Mouse (Mus musculus) hindbrain, postnatal 0 days (tissue): ENCODE data around the gene Gm15517. TPM values are rescaled to one million over a fixed set of nuclear protein-coding genes. Genes with fewer than 3 reads are reported as not detected.
A peak's percentile ranks its signal among the peaks of the same experiment; 100 is the strongest.

Experiments used
- ATAC-seq: fragments of 200-750 bp; cut with Nextera tagmentation; 2 replicates; pipeline ENCODE4 v1.8.0; 2017; ENCODE audit warnings: mild to moderate bottlenecking, moderate TSS enrichment, moderate library complexity
- DNase-seq: peaks from one replicate; pipeline ENCODE4 v3.0.0-alpha.2; 2015; ENCODE audit warnings: low spot score
- H3K27ac ChIP-seq: fragments of 300-500 bp; sonication (generic); 2 replicates; pipeline ENCODE4 v1.5.1; 2014; ENCODE audit warnings: mild to moderate bottlenecking
- H3K27me3 ChIP-seq: fragments of 300-500 bp; sonication (generic); 2 replicates; pipeline ENCODE4 v1.6.1; 2014; ENCODE audit warnings: low read length, mixed read lengths; ENCODE audit not compliant: insufficient read depth
- H3K36me3 ChIP-seq: fragments of 300-500 bp; sonication (generic); 2 replicates; pipeline ENCODE4 v1.6.1; 2014; ENCODE audit warnings: low read length, mixed read lengths; ENCODE audit not compliant: insufficient read depth
- H3K4me1 ChIP-seq: fragments of 300-500 bp; sonication (generic); 2 replicates; pipeline ENCODE4 v1.6.1; 2014; ENCODE audit warnings: antibody characterized with exemption, low read length, mixed read lengths; ENCODE audit not compliant: insufficient read depth
- H3K4me2 ChIP-seq: fragments of 300-500 bp; sonication (generic); 2 replicates; pipeline ENCODE4 v1.6.1; 2014; ENCODE audit warnings: low read depth, mild to moderate bottlenecking, low read length, moderate library complexity, mixed read lengths
- H3K4me3 ChIP-seq: fragments of 300-500 bp; sonication (generic); 2 replicates; pipeline ENCODE4 v1.5.1; 2014; ENCODE audit warnings: low read length
- H3K9ac ChIP-seq: fragments of 300-500 bp; sonication (generic); replicated peaks from 2 replicates; pipeline ENCODE4 v1.6.1; 2014; ENCODE audit warnings: mild to moderate bottlenecking, low read length, moderate library complexity, mixed read lengths
- H3K9me3 ChIP-seq: fragments of 300-500 bp; sonication (generic); 2 replicates; pipeline ENCODE4 v1.6.1; 2016; ENCODE audit warnings: low read length, mixed read lengths
- CTCF ChIP-seq: IDR thresholded peaks from 2 replicates; pipeline ENCODE4 v1.5.1; 2016; ENCODE audit warnings: antibody characterized with exemption, control low read depth, low read depth
- WGBS: fragments of 180-500 bp; shearing (Covaris S2); extraction: QIAGEN DNeasy Blood & Tissue Kit; methylation state at CpG from one replicate; pipeline ENCODE4 v1.1.7; 2014; 5-methylcytosine and 5-hydroxymethylcytosine counted together
- polyA plus RNA-seq: library from polyadenylated mRNA; unstranded; fragments of >200 nt; fragmentation: Nextera tagmentation; extraction: Ambion mirVana; gene quantifications from 2 replicates; pipeline ENCODE4 v1.2.1, GENCODE M21; 2015
- total RNA-seq: library from RNA; depleted of rRNA; stranded (reverse); fragments of >200 nt; gene quantifications from 2 replicates; pipeline ENCODE4 v1.2.3, GENCODE M21; 2014

Gene Gm15517
- total and polyA plus RNA-seq, 2 experiments from 2014 or later, result not detected

- no peaks in the 10 kb centered on the region for H3K36me3 ChIP-seq
- H3K4me3 ChIP-seq, result no peak overlapping the region
- WGBS, result 55% methylated on average over 1 of the region's 1 CpGs
- H3K9me3 ChIP-seq, result no peaks in the 10 kb centered on the region
- H3K9ac ChIP-seq, result no peak overlapping the region
- H3K27ac ChIP-seq, result no peak overlapping the region
- ATAC-seq (no peak), DNase-seq (no peak)
- H3K4me2 ChIP-seq, result no peak overlapping the region
- no peak for TF ChIP-seq CTCF
- H3K27me3 ChIP-seq, result no peaks in the 10 kb centered on the region
- H3K4me1 ChIP-seq, result peaks cover 4% of the 10 kb centered on the region; the same call in 1 of the 2 replicates
These were observed 20.5 kb upstream of the Gm15517 start for GRCm38 (mm10) chr7:44240712-44241111.

GRCm38 (mm10) chr7:44241163-44241562 lies 20.1 kb upstream of the Gm15517 start:
- no peak for ATAC-seq

GRCm38 (mm10) chr7:44244080-44244479 lies 17.2 kb upstream of the Gm15517 start:
- TF ChIP-seq CTCF, result no peak

More at GRCm38 (mm10) chr7:44241163-44241562, 20.1 kb upstream of the Gm15517 start:
- H3K4me3 ChIP-seq, result no peak overlapping the region
- no peak overlapping the region for H3K4me2 ChIP-seq
- no peak overlapping the region for H3K9ac ChIP-seq
- H3K4me1 ChIP-seq, result peaks cover 4% of the 10 kb centered on the region; the same call in 1 of the 2 replicates
- H3K9me3 ChIP-seq, result no peaks in the 10 kb centered on the region
- H3K36me3 ChIP-seq, result no peaks in the 10 kb centered on the region
- WGBS, result 72% methylated on average over 2 of the region's 2 CpGs
- H3K27me3 ChIP-seq, result no peaks in the 10 kb centered on the region
- H3K27ac ChIP-seq, result no peak overlapping the region
- no peak for DNase-seq
- TF ChIP-seq CTCF, result no peak

GRCm38 (mm10) chr7:44246055-44246983 lies 14.9 kb upstream of the Gm15517 start, which contains the start of the genes 1700028J19Rik and 2410002F23Rik:
Gene 1700028J19Rik (minus strand): TSS chr7:44246695.
Gene 2410002F23Rik (plus strand): TSS chr7:44246722.
- Histone ChIP-seq H3K36me3 (peaks cover 15% of the 10 kb centered on the region), H3K27me3 (no peaks in the 10 kb centered on the region), H3K27ac (peak within 1 kb of the TSS; percentile 98), H3K9ac (peak within 1 kb of the TSS; percentile 99), H3K9me3 (no peaks in the 10 kb centered on the region), H3K4me3 (peak within 1 kb of the TSS; percentile 91), H3K4me1 (peaks cover 10% of the 10 kb centered on the region), H3K4me2 (peak within 1 kb of the TSS; percentile 82)
- DNase-seq (peak; percentile 96), ATAC-seq (peak; percentile 89)
- WGBS, result 1% methylated on average over 62 of the region's 62 CpGs
- TF ChIP-seq CTCF, result no peak; the same call in 1 of the 2 replicates

More at GRCm38 (mm10) chr7:44244080-44244479, 17.2 kb upstream of the Gm15517 start:
- Histone ChIP-seq H3K4me2 (no peak overlapping the region), H3K9ac (no peak overlapping the region), H3K4me3 (no peak overlapping the region), H3K27ac (no peak overlapping the region), H3K36me3 (0 out of 2 replicates have a peak, but pooled peaks cover 2% of the 10 kb centered on the region), H3K9me3 (no peaks in the 10 kb centered on the region), H3K4me1 (peaks cover 10% of the 10 kb centered on the region), H3K27me3 (no peaks in the 10 kb centered on the region)
- DNase-seq (no peak), ATAC-seq (no peak)
- WGBS, result 50% methylated on average over 1 of the region's 1 CpGs

GRCm38 (mm10) chr7:44246984-44247470 lies 14.2 kb upstream of the Gm15517 start:
- ATAC-seq (peak; percentile 61), DNase-seq (peak; percentile 78)
- Histone ChIP-seq H3K27ac (peak overlapping the region; percentile 98), H3K36me3 (peaks cover 15% of the 10 kb centered on the region), H3K9me3 (no peaks in the 10 kb centered on the region), H3K4me1 (peaks cover 10% of the 10 kb centered on the region), H3K4me2 (peak overlapping the region; percentile 82), H3K27me3 (no peaks in the 10 kb centered on the region), H3K4me3 (peak overlapping the region; percentile 91), H3K9ac (peak overlapping the region; percentile 99)
- TF ChIP-seq CTCF, result no peak
- under 1% methylated on average over 23 of the region's 23 CpGs for WGBS

- no peak for DNase-seq
- no peak for ATAC-seq
- no peaks in the 10 kb centered on the region for H3K27me3 ChIP-seq
- no peak overlapping the region for H3K27ac ChIP-seq
- H3K4me1 ChIP-seq, result peaks cover 10% of the 10 kb centered on the region
- peak overlapping the region; percentile 82 for H3K4me2 ChIP-seq
- no peak for TF ChIP-seq CTCF
- peaks cover 15% of the 10 kb centered on the region for H3K36me3 ChIP-seq
- no peaks in the 10 kb centered on the region for H3K9me3 ChIP-seq
- H3K4me3 ChIP-seq, result peak overlapping the region; percentile 91
- peak overlapping the region; percentile 99; the same call in 1 of the 2 replicates for H3K9ac ChIP-seq
- 96% methylated on average over 2 of the region's 2 CpGs for WGBS
These were observed 13.3 kb upstream of the Gm15517 start for GRCm38 (mm10) chr7:44247971-44248370.
